Mouse (Mus musculus) liver, adult 2 months (tissue): ENCODE measurements around the gene Strc. TPM values are rescaled to one million over a fixed set of nuclear protein-coding genes. Genes with fewer than 3 reads are reported as not detected.

ENCODE experiments used
- DNase-seq: peaks from one replicate; pipeline ENCODE4 v3.0.0-alpha.2; 2011; ENCODE audit warnings: low read depth, low spot score; ENCODE audit errors: extremely low read depth
- H3K27ac ChIP-seq: fragments of 200-500 bp; replicated peaks from 2 replicates; pipeline ENCODE4 v1.5.1; 2012; ENCODE audit warnings: low read depth, mild to moderate bottlenecking, control low read depth, inconsistent platforms, low read length; ENCODE audit not compliant: insufficient read depth
- H3K27me3 ChIP-seq: fragments of 200-500 bp; 2 replicates; pipeline ENCODE4 v1.6.1; 2012; ENCODE audit warnings: mild to moderate bottlenecking, moderate library complexity, low read length, inconsistent platforms; ENCODE audit not compliant: control insufficient read depth, insufficient read depth
- H3K36me3 ChIP-seq: fragments of 200-500 bp; 2 replicates; pipeline ENCODE4 v1.6.1; 2012; ENCODE audit warnings: low read length, inconsistent platforms; ENCODE audit not compliant: control insufficient read depth, insufficient read depth
- H3K4me1 ChIP-seq: fragments of 200-500 bp; 2 replicates; pipeline ENCODE4 v1.6.1; 2011; ENCODE audit warnings: low read length; ENCODE audit not compliant: control insufficient read depth, insufficient read depth
- H3K4me3 ChIP-seq: fragments of 200-500 bp; 2 replicates; pipeline ENCODE4 v1.5.1; 2011; ENCODE audit warnings: low read depth, mild to moderate bottlenecking, control low read depth, low read length, moderate library complexity; ENCODE audit not compliant: insufficient read depth
- H3K79me2 ChIP-seq: fragments of 200-500 bp; 2 replicates; pipeline ENCODE4 v1.6.1; 2012; ENCODE audit warnings: inconsistent platforms, mild to moderate bottlenecking, low read length, moderate library complexity; ENCODE audit not compliant: control insufficient read depth, insufficient read depth
- H3K9ac ChIP-seq: fragments of 200-500 bp; 2 replicates; pipeline ENCODE4 v1.6.1; 2012; ENCODE audit warnings: low read depth, mild to moderate bottlenecking, control low read depth, inconsistent platforms, low read length
- CTCF ChIP-seq: fragments of 200-500 bp; IDR thresholded peaks from 2 replicates; pipeline ENCODE4 v1.5.1; 2011; ENCODE audit warnings: low read depth, low read length, control low read depth
- POLR2A ChIP-seq: fragments of 200-500 bp; IDR thresholded peaks from 2 replicates; pipeline ENCODE4 v1.6.1; 2011; ENCODE audit warnings: low read length, control low read depth; ENCODE audit not compliant: insufficient read depth; ENCODE audit errors: extremely low read depth
- WGBS: fragments of 180-500 bp; shearing (Covaris S2); methylation state at CpG from one replicate; pipeline ENCODE4 v1.1.7; 2018; 5-methylcytosine and 5-hydroxymethylcytosine counted together
- polyA plus RNA-seq: library from polyadenylated mRNA; depleted of rRNA; stranded (reverse); fragments of >200 nt; gene quantifications from 2 replicates; pipeline ENCODE4 v1.2.3, GENCODE M21; 2012
- total RNA-seq: library from RNA; depleted of rRNA; stranded (reverse); fragments of >200 nt; gene quantifications from 2 replicates; pipeline ENCODE4 v1.2.3, GENCODE M21; 2014

Gene Strc
- total and polyA plus RNA-seq, 2 experiments: not detected

DNA sequence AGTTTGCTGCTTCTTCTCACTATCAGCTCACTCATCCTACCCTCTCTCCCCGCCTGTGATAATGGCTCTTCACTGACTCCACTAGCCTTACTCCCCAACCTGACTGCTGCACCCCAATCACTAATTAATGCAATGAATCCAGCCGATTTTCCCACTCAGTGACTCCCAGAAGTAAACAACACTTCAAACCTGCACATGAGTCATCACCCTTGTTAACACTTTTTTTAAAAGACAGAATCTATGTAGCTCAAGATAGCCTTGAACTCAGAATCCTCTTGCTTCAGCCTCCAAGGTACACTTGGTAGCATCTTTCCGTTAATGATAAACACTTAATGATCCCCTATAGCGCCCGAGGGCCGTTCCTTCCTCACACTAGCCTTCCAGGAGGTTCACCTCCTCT lies 32.6 kb downstream of the Strc start:
- H3K27me3 ChIP-seq: peaks cover 10% of the 10 kb centered on the region
- 7% methylated on average over 6 of the region's 6 CpGs for WGBS
- peak overlapping the region; percentile 80 for H3K9ac ChIP-seq
- no peaks in the 10 kb centered on the region for H3K79me2 ChIP-seq
- no peaks in the 10 kb centered on the region for H3K36me3 ChIP-seq
- TF ChIP-seq CTCF (no peak), POLR2A (no peak)
- no peak overlapping the region for H3K27ac ChIP-seq
- H3K4me3 ChIP-seq: peak overlapping the region; percentile 86
- DNase-seq: no peak
- 0 out of 2 replicates have a peak, but pooled peaks cover 2% of the 10 kb centered on the region for H3K4me1 ChIP-seq

- WGBS: 58% methylated on average over 8 of the region's 8 CpGs
- H3K79me2 ChIP-seq: no peaks in the 10 kb centered on the region
- no peak overlapping the region for H3K27ac ChIP-seq
- H3K4me3 ChIP-seq: no peak overlapping the region
- 0 out of 2 replicates have a peak, but pooled peaks cover 2% of the 10 kb centered on the region for H3K4me1 ChIP-seq
- peaks cover 2% of the 10 kb centered on the region; the same call in 1 of the 2 replicates for H3K36me3 ChIP-seq
- no peak overlapping the region for H3K9ac ChIP-seq
- TF ChIP-seq POLR2A (no peak), CTCF (no peak)
- peaks cover 1% of the 10 kb centered on the region; the same call in 1 of the 2 replicates for H3K27me3 ChIP-seq
- DNase-seq: no peak
Measured at GRCm38 (mm10) chr2:121353156-121353555, 33.8 kb downstream of the Strc start.

DNA sequence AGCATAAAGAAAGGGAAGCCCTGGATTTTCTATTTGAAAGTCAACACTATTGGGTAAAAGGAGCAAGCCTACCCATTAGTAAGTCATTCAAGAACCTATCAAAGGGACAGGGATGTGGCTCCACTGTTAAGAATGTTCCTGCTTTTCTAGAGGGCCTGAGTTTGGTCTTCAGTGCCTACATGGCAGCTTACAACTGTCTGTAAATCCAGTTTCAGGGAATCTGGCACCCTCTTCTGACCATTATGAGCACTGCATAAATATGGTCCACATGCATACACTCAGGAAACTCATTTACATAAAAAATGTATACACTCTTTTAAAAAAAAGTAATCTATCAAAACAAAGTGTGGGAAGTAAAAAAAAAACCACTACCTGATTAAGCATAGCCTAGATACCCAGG lies 47.9 kb downstream of the Strc start:
- peaks cover 4% of the 10 kb centered on the region for H3K36me3 ChIP-seq
- no peaks in the 10 kb centered on the region for H3K27me3 ChIP-seq
- H3K79me2 ChIP-seq: no peaks in the 10 kb centered on the region
- DNase-seq: peak; percentile 7
- no peak overlapping the region for H3K4me3 ChIP-seq
- TF ChIP-seq CTCF (no peak), POLR2A (no peak)
- H3K4me1 ChIP-seq: no peaks in the 10 kb centered on the region
- no peak overlapping the region for H3K9ac ChIP-seq
- no peak overlapping the region for H3K27ac ChIP-seq

- no peaks in the 10 kb centered on the region for H3K4me1 ChIP-seq
- H3K36me3 ChIP-seq: peaks cover 5% of the 10 kb centered on the region; the same call in 1 of the 2 replicates
- no peak for DNase-seq
- H3K79me2 ChIP-seq: no peaks in the 10 kb centered on the region; the same call in 1 of the 2 replicates
- no peaks in the 10 kb centered on the region for H3K27me3 ChIP-seq
- H3K27ac ChIP-seq: no peak overlapping the region
- 83% methylated on average over 2 of the region's 2 CpGs for WGBS
- no peak for TF ChIP-seq POLR2A
- no peak for TF ChIP-seq CTCF
- H3K9ac ChIP-seq: no peak overlapping the region
- H3K4me3 ChIP-seq: no peak overlapping the region
Measured at GRCm38 (mm10) chr2:121329492-121329891, 57.5 kb downstream of the Strc start.

GRCm38 (mm10) chr2:121323693-121324470 lies 63.1 kb downstream of the Strc start:
- Histone ChIP-seq H3K9ac (no peak overlapping the region), H3K27me3 (no peaks in the 10 kb centered on the region), H3K27ac (no peak overlapping the region), H3K79me2 (no peaks in the 10 kb centered on the region), H3K4me3 (no peak overlapping the region), H3K36me3 (peaks cover 3% of the 10 kb centered on the region; the same call in 1 of the 2 replicates), H3K4me1 (no peaks in the 10 kb centered on the region)
- 60% methylated on average over 10 of the region's 10 CpGs for WGBS
- TF ChIP-seq CTCF (no peak), POLR2A (no peak)
- peak; percentile 64 for DNase-seq

DNA sequence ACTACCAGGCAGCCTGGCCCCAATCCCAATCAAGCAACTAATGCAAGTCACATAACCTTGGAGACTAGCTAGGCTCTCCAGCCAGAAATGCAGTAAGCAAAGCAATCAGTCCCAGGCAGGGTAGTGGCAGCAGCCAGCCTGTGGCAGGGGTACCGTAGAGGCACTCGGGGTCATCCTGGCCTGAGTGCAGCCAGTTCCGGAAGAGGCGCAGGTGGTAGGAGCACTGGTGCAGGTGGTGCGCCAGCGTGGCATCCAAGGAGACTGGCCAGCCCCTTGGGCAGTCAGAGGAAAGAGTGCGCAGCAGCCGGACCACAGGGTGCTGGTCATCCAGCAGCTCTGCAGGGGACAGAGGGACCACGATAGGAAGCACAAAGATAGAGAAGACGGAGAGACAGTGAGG lies 63.9 kb downstream of the Strc start:
- TF ChIP-seq CTCF: no peak
- no peak for TF ChIP-seq POLR2A
- H3K27me3 ChIP-seq: no peaks in the 10 kb centered on the region
- no peaks in the 10 kb centered on the region for H3K4me1 ChIP-seq
- no peak for DNase-seq
- H3K27ac ChIP-seq: no peak overlapping the region
- H3K79me2 ChIP-seq: no peaks in the 10 kb centered on the region
- H3K4me3 ChIP-seq: no peak overlapping the region
- 0 out of 2 replicates have a peak, but pooled peaks cover 3% of the 10 kb centered on the region for H3K36me3 ChIP-seq
- WGBS: 94% methylated on average over 10 of the region's 10 CpGs
- no peak overlapping the region for H3K9ac ChIP-seq
